Mouse (Mus musculus) heart, postnatal 10 days (tissue): ENCODE data around the gene Ptprm. TPM values are rescaled to one million over a fixed set of nuclear protein-coding genes. Genes with fewer than 3 reads are reported as not detected.

Source experiments
- DNase-seq, 2 experiments: peaks; one replicate each; pipeline ENCODE4 v3.0.0; 2021
- intact Hi-C: fragments of 180-260 bp; cut with DNase I; formaldehyde crosslinking; loops from one replicate; pipeline ENCODE4 v1.15.1; 2025
- microRNA-seq, 2 experiments: library from miRNA; unstranded; fragments of <30 nt; microRNA quantifications; one replicate each; pipeline ENCODE4 v1.2.0; 2022
- total RNA-seq, 2 experiments: library from RNA; stranded (reverse); gene quantifications; 2 replicates each; pipeline ENCODE4 v1.2.3; 2021

Gene Ptprm
- total RNA-seq, 2 experiments from 2014 or later: 132 to 133 TPM

GRCm38 (mm10) chr17:66637951-66638722 lies 716.1 kb downstream of the Ptprm start:
- intact Hi-C loops: no loop called here
- peak; percentile 30 to 50 for DNase-seq

GRCm38 (mm10) chr17:66619996-66620656 lies 734.1 kb downstream of the Ptprm start:
- no peak for DNase-seq
- intact Hi-C loops: no loop called here

GRCm38 (mm10) chr17:66619255-66619826 lies 734.9 kb downstream of the Ptprm start:
- intact Hi-C loops: no loop called here
- DNase-seq: no peak

Small RNAs within 50 kb of the gene (microRNA-seq; reads per million reads assigned to microRNA genes)
- gene Mir5709: 1.0 to 1.2 reads per million in 2 experiments
